Mouse (Mus musculus): ENCODE measurements around the gene Def6. TPM values are rescaled to one million over a fixed set of nuclear protein-coding genes. Genes with fewer than 3 reads are reported as not detected.
A peak's percentile ranks its signal among the peaks of the same experiment; 100 is the strongest.
"Not testable (repeated sequence)": the region's sequence is repeated elsewhere in the genome, so short reads cannot be mapped to it uniquely, and the experiment has no call there.

The Def6 gene
- total RNA-seq, 2 experiments from 2014 or later, result 1.4 to 1.5 TPM

DNA sequence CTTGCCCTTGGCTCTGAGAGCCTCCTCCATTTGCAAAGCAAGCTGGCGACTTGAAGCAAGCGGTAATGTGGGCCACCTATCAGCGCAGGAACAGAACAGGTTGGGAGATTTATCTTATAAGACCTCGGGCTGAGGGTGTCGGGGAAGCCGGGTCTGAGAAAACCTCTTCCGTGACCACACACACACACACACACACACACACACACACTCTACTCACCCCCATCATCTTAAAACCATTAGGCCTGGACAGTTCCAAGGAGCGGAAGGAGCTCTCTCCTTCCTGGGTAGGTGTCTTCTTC is 685 bp downstream of the Def6 start:
- no peak for DNase-seq

DNA sequence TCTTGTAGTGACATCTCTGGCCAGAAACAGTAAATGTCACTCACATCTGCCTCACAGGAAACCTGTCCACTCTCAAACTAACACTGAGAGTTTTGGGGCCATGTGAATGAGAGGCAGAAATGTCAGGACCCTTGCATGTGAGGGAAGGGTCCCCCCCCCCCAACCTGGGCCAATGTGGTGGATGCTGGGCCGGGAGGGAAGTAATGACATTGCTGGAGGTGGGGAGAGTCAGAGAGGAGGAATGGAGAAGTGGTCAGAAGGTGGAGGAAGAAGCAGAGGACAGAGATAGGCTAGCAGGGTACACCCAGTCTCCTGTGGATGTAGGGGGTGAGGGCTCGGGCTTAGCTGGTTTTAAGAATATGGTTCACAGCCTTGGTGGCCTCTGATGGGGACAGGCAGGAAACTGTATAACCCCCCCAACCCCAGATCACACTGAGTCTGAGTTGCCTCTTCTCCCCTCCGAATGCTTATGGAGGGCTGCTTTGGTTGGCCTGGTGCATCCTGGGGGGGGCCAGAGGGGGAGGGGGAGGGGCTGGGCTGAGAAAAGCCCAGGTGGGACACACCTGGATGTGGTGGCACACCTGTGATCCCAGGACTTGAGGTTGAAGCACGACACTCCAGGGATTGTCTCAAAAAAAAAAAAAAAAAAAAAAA is 2.0 kb downstream of the Def6 start:
- no peak for DNase-seq

DNA sequence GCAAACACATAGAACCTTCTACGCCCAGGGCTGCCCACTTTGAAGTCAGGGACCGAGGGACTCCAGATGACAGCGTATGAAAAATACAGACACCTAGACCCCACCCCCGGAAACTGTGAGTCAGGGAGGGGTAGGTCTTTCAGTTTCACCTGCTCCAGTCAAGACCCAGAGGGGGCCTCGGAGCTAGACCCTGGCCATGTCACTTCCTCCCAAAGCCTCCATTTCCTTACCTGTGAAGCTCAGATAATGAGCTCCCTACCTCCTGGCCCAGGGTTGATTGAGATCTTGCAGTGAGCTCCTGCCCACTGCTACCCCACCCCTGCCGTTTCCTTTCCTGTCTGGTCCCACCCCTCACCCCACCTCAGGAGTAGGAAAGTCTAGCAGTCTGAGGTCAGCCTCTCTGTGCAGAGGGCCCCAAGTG is 4.4 kb downstream of the Def6 start:
- no peak for DNase-seq

DNA sequence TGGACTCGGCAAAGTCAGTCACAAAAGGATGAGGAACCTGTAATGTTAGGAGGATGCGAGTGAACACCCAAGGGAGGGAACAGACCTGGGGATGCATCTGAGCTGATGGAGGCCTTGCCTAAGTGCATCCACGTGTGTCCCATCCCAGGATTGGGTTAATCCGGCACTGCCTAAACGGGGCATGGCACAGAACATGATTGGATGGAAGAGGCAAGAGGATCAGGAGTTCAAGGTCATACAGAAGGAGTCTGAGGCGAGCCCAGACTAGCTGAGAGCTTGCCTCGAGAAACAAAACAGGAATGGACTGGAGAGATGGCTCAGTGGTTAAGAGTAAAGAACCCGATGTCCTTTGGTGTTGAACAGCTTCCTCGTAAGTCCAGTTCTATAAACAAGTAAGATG is 4.8 kb downstream of the Def6 start:
- DNase-seq, result no peak

DNA sequence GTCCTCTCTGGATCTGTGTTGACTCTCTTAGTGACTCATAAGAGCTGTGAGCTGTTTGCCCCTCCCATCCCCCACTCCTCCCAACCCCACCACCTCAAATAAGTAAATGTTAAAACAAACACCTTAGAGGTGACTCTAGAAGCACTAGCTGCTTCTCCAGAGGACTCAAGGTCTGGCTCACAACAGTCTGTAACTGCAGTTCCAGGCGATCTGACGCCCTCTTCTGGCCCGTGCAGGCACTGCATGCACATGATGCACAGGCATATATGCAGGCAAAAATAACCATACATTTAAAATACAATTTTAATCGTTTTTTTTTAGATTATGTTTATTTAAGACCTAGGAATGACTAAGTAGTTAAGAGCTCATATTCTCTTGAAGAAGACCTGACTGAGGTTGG is 5.7 kb downstream of the Def6 start:
- DNase-seq, result no peak

DNA sequence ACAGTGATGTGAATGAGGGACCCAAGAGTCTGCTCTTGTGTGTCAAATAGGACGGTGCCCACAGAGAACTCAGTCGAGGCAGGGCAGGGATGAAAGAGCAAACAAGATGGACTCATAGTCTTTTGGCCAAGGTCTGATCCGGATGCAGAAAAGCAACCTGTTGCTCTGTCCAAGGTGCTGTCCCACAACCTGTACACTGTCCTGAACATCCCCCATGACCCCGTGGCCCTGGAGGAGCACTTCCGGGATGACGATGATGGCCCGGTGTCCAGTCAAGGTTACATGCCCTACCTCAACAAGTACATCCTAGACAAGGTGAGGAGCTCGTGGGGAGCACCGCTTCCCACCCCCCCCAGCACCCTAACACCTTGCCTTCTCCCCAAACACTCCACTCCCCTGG is 9.2 kb downstream of the Def6 start:
- DNase-seq, result no peak

DNA sequence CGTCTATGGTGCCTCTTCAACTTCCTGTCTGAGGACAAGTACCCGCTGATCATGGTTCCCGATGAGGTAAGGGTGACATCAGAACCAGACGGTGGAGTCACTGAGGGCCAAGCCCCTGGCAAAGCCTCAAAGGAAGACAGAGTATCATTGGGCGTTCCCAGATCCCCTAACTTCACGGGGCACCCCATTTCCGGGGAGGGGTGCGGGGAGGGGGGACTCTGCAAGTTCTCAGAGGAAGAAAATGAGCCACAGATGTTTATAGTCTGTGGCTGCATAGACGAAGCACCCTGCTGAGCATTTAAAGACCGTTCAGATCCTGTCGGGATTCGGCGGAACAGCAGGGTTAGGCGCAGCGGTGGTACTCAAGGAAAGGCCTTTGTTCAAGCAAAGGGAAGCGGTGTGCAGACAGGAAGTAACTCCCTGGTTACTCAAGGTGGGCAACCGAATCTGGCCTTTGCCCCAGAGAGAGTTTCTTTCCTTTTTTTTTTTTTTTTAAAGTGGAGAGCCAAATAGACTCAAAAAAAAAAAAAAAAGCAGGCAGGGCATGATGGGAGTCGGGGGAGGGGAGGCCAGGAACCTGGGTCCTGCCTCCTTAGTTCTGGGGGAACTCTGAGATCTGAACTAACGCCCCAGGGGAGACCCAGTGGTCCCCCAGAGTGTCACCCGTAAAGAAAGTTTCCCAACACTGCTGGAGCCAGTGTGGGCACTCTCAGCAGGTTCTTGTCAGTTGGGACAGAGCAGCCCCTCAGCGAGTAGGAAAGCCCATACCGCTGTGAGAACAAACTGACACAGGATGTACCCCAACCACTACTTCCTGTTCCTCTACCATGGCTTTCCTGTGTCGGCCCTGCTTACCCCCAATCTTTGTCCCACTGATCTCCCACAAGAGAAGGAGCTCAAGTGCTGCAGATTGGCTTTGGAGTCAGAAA is 10.4 kb downstream of the Def6 start:
- DNase-seq, result peak in 1 of 2 experiments; percentile 35

DNA sequence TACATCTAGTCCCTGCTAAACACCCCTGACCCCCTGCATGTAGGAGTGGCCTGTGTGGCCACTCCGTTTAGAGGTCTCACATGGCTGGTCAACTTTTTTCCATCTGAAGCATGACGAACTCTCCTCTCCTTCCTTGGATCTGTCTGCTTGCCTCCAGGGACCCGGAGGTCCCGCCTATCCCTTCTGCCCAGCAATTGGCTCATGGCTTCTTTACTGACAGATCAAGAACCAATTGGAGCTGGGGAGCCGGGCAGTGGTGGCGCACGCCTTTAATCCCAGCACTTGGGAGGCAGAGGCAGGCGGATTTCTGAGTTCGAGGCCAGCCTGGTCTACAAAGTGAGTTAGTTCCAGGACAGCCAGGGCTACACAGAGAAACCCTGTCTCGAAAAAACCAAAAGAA is 14.9 kb downstream of the Def6 start:
- not testable (repeated sequence) for DNase-seq

DNA sequence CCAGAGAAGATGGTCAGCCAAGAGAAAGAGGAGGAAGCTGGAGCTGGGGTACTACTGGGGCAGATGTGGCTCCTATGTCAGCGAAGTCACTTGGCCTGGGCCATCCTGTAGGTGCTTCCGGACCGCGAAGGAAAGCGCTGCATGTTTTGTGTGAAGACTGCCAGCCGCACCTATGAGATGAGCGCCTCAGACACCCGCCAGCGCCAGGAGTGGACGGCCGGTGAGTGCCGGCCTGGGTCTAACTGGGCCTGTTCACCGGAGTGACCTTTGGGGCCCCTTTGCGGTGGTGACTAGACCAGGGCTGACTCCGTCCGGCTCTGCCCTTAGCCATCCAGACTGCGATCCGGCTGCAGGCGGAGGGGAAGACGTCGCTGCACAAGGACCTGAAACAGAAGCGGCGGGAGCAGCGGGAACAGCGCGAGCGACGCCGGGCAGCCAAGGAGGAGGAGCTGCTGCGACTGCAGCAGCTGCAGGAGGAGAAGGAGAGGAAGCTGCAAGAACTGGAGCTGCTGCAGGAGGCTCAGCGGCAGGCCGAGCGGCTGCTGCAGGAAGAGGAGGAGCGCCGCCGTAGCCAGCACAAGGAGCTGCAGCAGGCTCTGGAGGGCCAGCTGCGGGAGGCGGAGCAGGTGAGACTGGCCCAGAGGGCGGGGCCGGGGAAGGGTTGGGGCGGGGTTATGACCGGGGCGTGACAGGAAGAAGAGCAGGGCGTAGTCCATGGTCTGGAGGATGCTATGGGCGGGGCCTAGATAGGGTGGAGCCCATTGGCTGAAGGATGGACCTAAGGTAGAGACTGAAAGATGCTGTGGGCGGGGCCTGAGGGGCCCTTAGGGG is 16.2 kb downstream of the Def6 start:
- peak; percentile 95 to 97 for DNase-seq

DNA sequence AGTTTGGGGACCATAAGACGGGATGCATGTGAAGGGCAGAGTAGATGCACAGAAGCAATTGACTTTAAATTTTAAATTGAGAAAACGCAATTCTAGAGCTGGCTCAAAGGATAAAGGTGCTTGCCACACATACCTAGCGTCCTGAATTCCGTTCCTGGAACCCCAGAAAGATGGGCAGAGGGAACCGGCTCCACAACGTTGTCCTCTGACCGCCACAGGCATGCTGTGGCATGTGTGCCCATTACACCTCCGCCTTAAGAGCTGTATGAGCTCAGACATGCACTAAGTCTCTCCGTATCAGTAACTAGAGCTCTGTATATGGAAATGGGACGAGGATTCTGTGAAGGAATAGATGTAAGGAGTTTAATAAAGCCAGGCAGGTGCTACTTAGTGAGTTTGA is 17.0 kb downstream of the Def6 start:
- DNase-seq, result no peak

DNA sequence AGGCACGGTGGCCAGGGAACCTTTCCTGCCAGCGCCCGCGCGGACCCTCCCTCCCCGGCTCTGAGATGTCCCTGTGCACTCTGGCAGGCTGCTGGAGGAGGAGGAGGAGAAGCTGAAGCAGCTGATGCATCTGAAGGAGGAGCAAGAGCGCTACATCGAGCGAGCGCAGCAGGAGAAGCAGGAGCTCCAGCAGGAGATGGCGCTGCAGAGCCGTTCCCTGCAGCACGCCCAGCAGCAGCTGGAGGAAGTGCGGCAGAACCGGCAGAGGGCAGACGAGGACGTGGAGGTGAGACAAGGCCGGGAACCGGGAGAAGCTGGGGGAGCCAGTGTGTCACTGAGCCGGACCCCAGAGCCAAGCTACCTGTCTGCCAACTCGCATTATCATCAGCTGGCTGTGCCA is 18.4 kb downstream of the Def6 start:
- peak; percentile 95 to 97 for DNase-seq

DNA sequence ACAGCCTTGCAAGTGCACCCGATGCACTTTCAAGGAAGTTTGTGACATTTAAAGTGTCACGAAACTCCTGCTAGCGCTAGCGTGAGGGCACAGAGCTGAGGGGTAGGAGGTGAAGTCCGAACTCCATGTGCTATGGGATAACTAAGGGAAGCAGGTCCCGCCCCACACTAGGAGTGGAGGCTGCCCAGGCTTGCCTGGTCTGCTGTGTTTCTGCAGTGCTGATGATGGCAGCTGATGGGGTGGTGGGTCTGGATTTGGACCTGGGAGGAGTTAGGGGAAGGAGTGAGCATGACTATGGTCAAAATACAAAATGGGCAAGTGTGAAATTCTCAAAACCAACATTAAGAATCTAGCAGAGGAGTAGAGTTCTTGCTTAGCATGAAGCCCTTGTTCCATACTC is 22.9 kb downstream of the Def6 start:
- DNase-seq, result no peak

DNA sequence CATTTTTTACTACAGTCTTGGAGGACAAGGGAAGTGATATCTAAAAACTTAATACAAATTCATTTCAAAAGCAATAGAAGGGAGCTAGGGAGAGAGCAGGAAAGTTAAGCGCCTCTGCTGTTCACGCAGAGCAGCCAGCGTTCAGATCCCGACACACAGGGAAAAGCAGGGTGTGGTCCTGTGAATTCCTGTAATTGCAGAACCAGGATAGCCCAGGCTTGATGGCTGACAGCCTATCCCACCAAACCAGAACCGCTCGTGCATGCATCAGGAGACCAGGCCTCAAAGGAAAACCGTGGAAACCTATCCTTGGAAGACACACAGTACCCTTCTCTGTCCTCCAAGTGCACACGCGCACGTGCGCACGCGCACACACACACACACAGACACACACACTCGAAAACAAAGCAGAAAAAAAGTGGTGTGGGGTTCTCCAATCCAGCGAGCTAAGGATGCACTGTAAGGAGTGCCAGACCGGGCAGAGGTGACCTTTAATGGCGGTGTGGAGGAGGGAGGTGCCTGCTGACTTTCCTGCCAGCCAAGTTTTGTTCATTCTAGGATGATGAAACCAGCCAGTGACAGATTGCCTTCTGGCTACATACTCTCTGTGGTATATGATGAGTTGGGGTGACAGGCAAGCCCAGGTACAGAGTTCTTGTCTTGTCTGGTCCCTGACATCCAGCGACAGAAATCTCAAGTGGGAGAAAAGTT is 23.6 kb downstream of the Def6 start:
- peak in 1 of 2 experiments; percentile 43 for DNase-seq

DNA sequence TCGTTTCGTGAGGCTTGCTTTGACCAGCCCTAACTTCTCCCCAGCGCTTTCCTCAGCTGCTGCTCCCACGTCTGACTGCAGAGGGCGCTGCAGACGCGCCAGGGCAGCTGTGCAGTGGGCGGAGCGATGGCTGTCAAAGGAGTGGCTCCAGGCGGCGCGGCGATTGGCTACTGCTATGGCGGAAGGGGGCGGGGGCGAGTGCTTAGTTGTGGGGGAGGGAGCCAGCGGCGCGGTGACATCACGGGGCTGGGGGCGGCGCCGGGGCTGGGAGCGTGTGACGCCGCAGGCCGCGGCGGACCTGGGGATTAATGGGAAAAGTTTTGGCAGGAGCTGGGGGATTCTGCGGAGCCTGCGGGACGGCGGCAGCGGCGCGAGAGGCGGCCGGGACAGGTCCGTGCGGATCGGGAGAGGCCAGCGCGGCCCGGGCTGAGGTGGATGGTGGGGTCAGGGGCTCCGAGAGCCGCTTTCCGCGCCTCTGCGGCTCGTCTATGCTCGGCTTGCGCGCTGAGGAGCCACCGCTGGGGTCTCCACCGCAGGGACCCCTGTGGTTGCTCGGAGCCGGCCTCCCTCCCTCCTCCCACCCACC is 25.0 kb downstream of the Def6 start, which contains the start of gene Ppard:
Gene Ppard, plus strand, starts transcription at position 226 of the 586 bp plus-strand sequence.
- peak; percentile 99 for DNase-seq

DNA sequence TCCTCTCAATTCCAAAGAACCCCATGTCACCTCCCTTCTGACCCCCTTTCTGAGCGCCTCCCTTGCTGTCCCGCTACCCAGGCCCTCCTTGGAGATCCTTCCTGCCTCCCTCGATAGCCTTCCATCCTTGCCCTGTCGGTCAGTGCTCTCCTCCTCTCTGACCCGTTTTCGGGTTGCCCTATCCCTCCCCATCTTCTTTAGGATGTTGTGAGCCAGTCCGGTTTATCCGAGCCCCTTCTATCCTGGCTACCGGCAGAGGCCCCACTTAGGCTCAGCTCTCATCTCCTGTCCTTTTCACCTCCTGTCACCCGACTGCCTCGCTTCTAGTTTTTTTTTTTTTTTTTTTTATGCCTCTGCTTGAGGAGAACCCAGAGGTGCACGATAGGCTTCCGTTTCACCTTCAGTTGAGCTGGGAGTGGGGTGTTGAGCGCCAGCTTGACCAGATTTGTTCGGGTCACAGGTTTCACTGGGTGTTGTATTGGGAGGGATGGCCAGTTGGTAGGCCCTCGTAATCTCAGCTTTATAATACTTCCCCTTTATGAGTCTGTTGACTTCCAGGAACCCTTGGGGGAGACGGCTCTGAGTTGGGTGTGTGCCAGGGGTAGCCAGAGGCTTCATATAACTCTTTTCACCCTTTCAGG is 25.6 kb downstream of the Def6 start:
- DNase-seq, result peak; percentile 41 to 46

DNA sequence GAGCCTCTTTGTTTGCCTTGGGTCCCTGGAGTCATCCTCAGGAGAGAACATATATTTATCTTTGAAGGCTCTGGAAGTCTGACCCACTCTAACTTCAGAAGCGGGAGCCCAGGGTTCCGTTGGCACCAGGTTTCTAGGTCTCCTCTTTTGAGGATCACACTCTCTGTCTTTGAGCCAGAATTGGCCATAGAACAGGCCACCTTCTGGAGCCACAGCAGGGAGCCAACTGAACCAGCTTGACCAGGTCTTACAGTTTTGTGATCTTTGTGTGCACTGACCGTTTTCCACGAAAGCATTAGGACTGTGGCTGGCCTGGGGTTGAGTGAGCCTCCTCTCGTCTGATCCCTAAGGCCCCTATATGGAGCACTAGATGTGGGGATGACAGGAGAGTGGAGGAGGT is 27.1 kb downstream of the Def6 start:
- DNase-seq, result no peak

DNA sequence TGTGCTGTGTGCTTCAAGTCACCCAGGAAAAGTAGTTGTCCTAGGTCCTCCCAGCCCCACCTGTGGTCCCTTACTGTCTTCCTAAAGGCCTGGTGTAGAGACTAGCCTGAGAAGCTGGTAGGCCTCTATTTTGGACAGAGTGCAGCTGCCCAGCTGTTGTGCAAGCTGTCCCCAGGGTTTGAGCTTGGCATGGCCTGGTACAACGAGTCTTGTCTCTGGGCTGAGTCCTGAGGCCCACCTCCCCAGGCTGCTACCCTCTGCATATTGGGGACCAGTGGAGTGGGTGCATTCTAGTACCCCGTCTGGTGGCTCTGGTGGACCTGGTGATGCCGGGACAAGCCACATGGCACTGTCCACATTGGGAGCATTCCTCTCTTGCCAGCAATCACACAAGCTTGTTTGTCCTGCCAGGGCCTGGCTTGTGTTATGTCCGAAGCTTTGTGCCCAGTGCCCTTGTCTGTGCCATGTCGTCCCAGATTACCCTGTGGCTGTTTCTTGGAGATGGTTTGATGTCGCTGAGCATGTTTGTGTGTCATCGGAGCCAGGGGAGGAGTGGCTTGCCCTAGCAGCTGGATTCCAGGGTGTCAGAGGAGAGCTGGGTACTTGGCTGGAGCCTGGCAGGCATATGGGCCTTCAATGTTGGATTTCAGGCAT is 28.5 kb downstream of the Def6 start:
- DNase-seq, result peak; percentile 48 to 56

DNA sequence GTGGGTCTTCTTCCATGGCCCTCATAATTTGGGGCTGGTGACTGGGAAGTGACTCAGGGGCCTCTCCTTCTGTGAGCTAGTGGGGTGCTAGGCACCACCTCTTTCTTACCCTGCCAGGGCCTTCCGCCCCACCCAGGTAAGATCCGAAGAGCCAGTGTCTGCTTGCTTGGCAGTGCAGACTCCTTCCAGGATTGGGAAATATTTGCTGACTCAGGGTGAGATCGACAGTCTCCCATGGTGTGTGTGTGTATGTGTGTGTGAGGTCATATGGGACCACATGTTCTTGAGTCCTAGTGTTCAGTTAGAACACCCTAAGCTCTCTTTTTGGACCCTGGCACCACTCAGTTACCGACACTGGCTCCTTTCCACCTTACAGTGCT is 29.0 kb downstream of the Def6 start:
- DNase-seq, result no peak

DNA sequence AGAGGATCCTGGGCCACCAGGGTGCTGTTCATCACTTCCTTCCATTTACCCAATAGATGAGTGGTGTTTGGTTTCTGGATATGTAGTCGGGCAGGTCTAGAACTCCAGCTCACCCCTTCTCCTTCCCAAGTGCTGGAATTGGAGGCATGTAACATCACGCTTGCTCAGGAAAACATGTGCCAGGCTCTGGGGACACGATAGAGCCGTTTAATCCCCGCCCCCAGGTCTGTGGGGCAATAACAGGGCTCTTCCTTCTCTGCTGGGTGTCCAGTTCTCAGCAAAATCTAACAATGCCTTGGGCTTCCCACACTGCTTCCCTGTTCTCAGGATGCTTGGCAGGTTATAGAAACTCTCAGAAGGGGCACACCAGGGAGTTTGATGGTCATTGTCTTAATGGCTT is 29.8 kb downstream of the Def6 start:
- DNase-seq, result no peak

DNA sequence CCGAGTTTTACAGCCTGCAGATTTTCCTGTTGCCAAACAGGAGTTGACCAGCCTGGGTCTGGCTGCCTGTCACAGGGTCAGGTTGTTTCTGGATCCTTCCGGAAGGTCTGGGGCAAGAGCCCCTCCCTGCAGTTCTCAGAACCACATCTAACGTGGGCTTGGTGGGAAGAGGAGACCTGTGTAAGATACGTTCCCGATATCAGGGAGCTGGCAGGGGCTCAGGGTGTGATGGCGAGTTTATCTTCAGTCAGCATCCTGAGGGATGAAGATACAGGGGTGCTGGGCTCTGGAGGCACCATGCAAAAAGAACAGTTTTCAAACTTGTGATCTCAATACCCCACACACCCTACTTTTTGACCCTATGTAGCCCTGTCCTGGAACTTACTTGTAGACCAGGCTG is 30.3 kb downstream of the Def6 start:
- DNase-seq, result no peak

DNA sequence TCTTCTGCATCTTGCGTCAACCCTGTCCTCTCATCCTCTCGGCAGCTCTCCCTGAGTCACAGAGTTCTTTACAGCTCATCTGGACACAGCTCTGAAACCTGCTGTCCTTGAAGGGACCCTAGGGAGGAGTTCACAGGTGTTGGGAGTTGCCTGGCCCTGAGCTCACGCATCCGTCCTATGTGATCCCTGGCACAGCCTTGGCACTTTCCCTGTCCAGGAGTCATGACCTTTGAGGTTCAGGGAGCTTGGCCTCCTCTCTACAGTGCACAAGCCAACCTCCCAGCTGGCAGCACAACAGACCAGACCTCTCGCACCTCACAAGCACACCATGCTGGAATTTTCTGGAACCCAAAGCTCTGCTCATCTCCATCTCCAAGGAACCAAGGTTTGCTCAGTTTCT is 33.3 kb downstream of the Def6 start:
- no peak for DNase-seq

All from adrenal gland, postnatal 36 days (tissue).